Comparison of ENCODE assay signal across 8 mouse cellular contexts in genomic region chr4:149793156-149794009, GRCm38 (mm10). TPM values are rescaled to one million over a fixed set of nuclear protein-coding genes. Genes with fewer than 3 reads are reported as not detected.
DNase-seq lines count a peak whose midpoint lies in the region; ATAC-seq and TF ChIP-seq lines count a peak whose summit lies in the region.

No protein-coding gene starts in this region.

- H3K4me1 ChIP-seq in hindbrain, postnatal 0 days (ENCODE audit: insufficient read depth, low read length) = peaks cover 4% of the 10 kb centered on the region; the same call in 1 of the 2 replicates
- H3K4me1 ChIP-seq in hindbrain, embryonic 12.5 days = peaks cover 9% of the 10 kb centered on the region
- H3K4me1 ChIP-seq in E14TG2a.4 (replicated peaks; ENCODE audit: low read depth, low read length) = peaks cover 41% of the 10 kb centered on the region

- no peak for DNase-seq in hindbrain, postnatal 0 days (ENCODE audit: low spot score)
- DNase-seq in c-Kit-positive CD71-positive TER-119-positive erythroid progenitor cells, embryonic 14.5 days (ENCODE audit: low spot score) = peak; percentile 40
- peak; percentile 70 for DNase-seq in lung, postnatal 36 days
- DNase-seq in left cerebral cortex, postnatal 36 days (ENCODE audit: low spot score in 2 of 2) = no peak
- no peak for DNase-seq in gastrocnemius, postnatal 4 days (ENCODE audit: low spot score in 2 of 2)
- DNase-seq in layer of hippocampus, adult 9-10 months (ENCODE audit: low spot score) = no peak

- no peaks in the 10 kb centered on the region for H3K36me3 ChIP-seq in hindbrain, postnatal 0 days (ENCODE audit: insufficient read depth, low read length)
- H3K36me3 ChIP-seq in hindbrain, embryonic 12.5 days = no peaks in the 10 kb centered on the region
- no peaks in the 10 kb centered on the region for H3K36me3 ChIP-seq in E14TG2a.4 (ENCODE audit: insufficient read depth, low read length)

- intact Hi-C loops in left cerebral cortex, postnatal 36 days (cut with DNase I) = no loop called here

- H3K4me3 ChIP-seq in hindbrain, postnatal 0 days (ENCODE audit: low read length) = no peak overlapping the region
- H3K4me3 ChIP-seq in hindbrain, embryonic 12.5 days = no peak overlapping the region
- no peak overlapping the region for H3K4me3 ChIP-seq in E14TG2a.4 (replicated peaks; ENCODE audit: low read length)

- WGBS in hindbrain, postnatal 0 days = 36% methylated on average over 13 of the region's 13 CpGs
- 41% methylated on average over 12 of the region's 13 CpGs for WGBS in hindbrain, embryonic 12.5 days

- no peaks in the 10 kb centered on the region for H3K27me3 ChIP-seq in hindbrain, postnatal 0 days (ENCODE audit: insufficient read depth, low read length)
- no peaks in the 10 kb centered on the region for H3K27me3 ChIP-seq in hindbrain, embryonic 12.5 days
- H3K27me3 ChIP-seq in E14TG2a.4 (ENCODE audit: insufficient read depth, low read length) = no peaks in the 10 kb centered on the region

- TF ChIP-seq CTCF in hindbrain, postnatal 0 days (IDR thresholded peaks at IDR 0.05; ENCODE audit: low read depth) = peak; percentile 62
- TF ChIP-seq CTCF in E14TG2a.4 (conservative IDR thresholded peaks at IDR 0.05; ENCODE audit: low read length) = peak; percentile 68

- no peak overlapping the region for H3K4me2 ChIP-seq in hindbrain, postnatal 0 days (ENCODE audit: low read depth, low read length)
- no peak overlapping the region for H3K4me2 ChIP-seq in hindbrain, embryonic 12.5 days (replicated peaks)

- no peak for ATAC-seq in hindbrain, postnatal 0 days
- no peak for ATAC-seq in hindbrain, embryonic 12.5 days (ENCODE audit: low FRiP score)

- H3K9ac ChIP-seq in hindbrain, postnatal 0 days (replicated peaks; ENCODE audit: low read length) = no peak overlapping the region
- H3K9ac ChIP-seq in hindbrain, embryonic 12.5 days = no peak overlapping the region

- no peak overlapping the region for H3K27ac ChIP-seq in hindbrain, postnatal 0 days
- H3K27ac ChIP-seq in hindbrain, embryonic 12.5 days = no peak overlapping the region

- no peaks in the 10 kb centered on the region for H3K9me3 ChIP-seq in hindbrain, postnatal 0 days (ENCODE audit: low read length)
- H3K9me3 ChIP-seq in hindbrain, embryonic 12.5 days (replicated peaks) = no peaks in the 10 kb centered on the region
- H3K9me3 ChIP-seq in E14TG2a.4 (ENCODE audit: low read length) = no peaks in the 10 kb centered on the region

RNA-seq across cellular contexts. Expression of gene Slc25a33, which starts 19.3 kb away (rescaled TPM):
- total RNA-seq in hindbrain, postnatal 0 days (2014; rRNA removed) = 20.4 and 21.6 TPM in 2 replicates
- polyA plus RNA-seq in hindbrain, postnatal 0 days (2015; fragmentation: Nextera tagmentation; extraction: Ambion mirVana) = 38.2 and 39.6 TPM in 2 replicates
- polyA plus RNA-seq in hindbrain, embryonic 12.5 days (2016; fragmentation: Nextera tagmentation; extraction: Ambion mirVana) = 18.8 and 18.9 TPM in 2 replicates
- total RNA-seq in left cerebral cortex, postnatal 36 days (2021) = 10 to 100 TPM; 31.9 to 34.6 TPM
- 1 to 10 TPM; 5.8 to 9.0 TPM for total RNA-seq in gastrocnemius, postnatal 4 days (2021)

RNA-seq across cellular contexts. Expression of gene Tmem201, which starts 55.5 kb away (rescaled TPM):
- 69.8 and 80.2 TPM in 2 replicates for total RNA-seq in hindbrain, postnatal 0 days (2014; rRNA removed)
- polyA plus RNA-seq in hindbrain, postnatal 0 days (2015; fragmentation: Nextera tagmentation; extraction: Ambion mirVana) = 41.2 and 44.7 TPM in 2 replicates
- 39.6 and 39.7 TPM in 2 replicates for polyA plus RNA-seq in hindbrain, embryonic 12.5 days (2016; fragmentation: Nextera tagmentation; extraction: Ambion mirVana)
- total RNA-seq in left cerebral cortex, postnatal 36 days (2021) = 10 to 100 TPM; 63.8 to 66.4 TPM
- total RNA-seq in gastrocnemius, postnatal 4 days (2021) = 10 to 100 TPM; 60.5 to 67.7 TPM

Comparison
In these comparisons a context has a peak if more than half of its experiments do, and no peak if none do; other contexts are left out.
1. DNase-seq: peak in c-Kit-positive CD71-positive TER-119-positive erythroid progenitor cells, embryonic 14.5 days (single experiment) and lung, postnatal 36 days (single experiment); none in hindbrain, postnatal 0 days (single experiment), left cerebral cortex, postnatal 36 days (0 of 2), gastrocnemius, postnatal 4 days (0 of 2) and layer of hippocampus, adult 9-10 months (single experiment).